Mouse (Mus musculus): Measurements from ENCODE around the gene Gm10521. TPM values are rescaled to one million over a fixed set of nuclear protein-coding genes. Genes with fewer than 3 reads are reported as not detected.

Gene Gm10521
- polyA plus RNA-seq, 1 experiment from 2014 or later: not detected

- 75% methylated on average over 14 of the region's 14 CpGs for WGBS
- no peak overlapping the region for H3K4me3 ChIP-seq (ENCODE audit: low read depth, low read length)
- H3K27me3 ChIP-seq (ENCODE audit: control insufficient read depth, insufficient read depth, low read length): no peaks in the 10 kb centered on the region
- DNase-seq (ENCODE audit: low spot score): no peak
- H3K36me3 ChIP-seq (ENCODE audit: control insufficient read depth, insufficient read depth, low read length): no peaks in the 10 kb centered on the region
- ATAC-seq (ENCODE audit: low FRiP score, low TSS enrichment): no peak
- no peak overlapping the region for H3K4me2 ChIP-seq (replicated peaks; ENCODE audit: low read depth)
- H3K4me1 ChIP-seq (replicated peaks; ENCODE audit: control insufficient read depth, insufficient read depth): no peaks in the 10 kb centered on the region
- no peak overlapping the region for H3K9ac ChIP-seq (ENCODE audit: low read length)
- TF ChIP-seq CTCF (IDR thresholded peaks at IDR 0.05; ENCODE audit: low read depth): no peak
- TF ChIP-seq EP300 (optimal IDR thresholded peaks at IDR 0.05): no peak
- no peaks in the 10 kb centered on the region for H3K9me3 ChIP-seq (ENCODE audit: control insufficient read depth, low read length)
- no peak overlapping the region for H3K27ac ChIP-seq (replicated peaks)
These were observed 43.8 kb downstream of the Gm10521 start for GRCm38 (mm10) chr1:171938952-171939948.

- no peaks in the 10 kb centered on the region for H3K4me1 ChIP-seq (replicated peaks; ENCODE audit: control insufficient read depth, insufficient read depth)
- no peak overlapping the region for H3K4me2 ChIP-seq (replicated peaks; ENCODE audit: low read depth)
- no peaks in the 10 kb centered on the region for H3K36me3 ChIP-seq (ENCODE audit: control insufficient read depth, insufficient read depth, low read length)
- H3K4me3 ChIP-seq (ENCODE audit: low read depth, low read length): no peak overlapping the region
- TF ChIP-seq CTCF (IDR thresholded peaks at IDR 0.05; ENCODE audit: low read depth) (no peak), EP300 (optimal IDR thresholded peaks at IDR 0.05) (no peak)
- ATAC-seq (ENCODE audit: low FRiP score, low TSS enrichment) (no peak), DNase-seq (ENCODE audit: low spot score) (no peak)
- 77% methylated on average over 6 of the region's 6 CpGs for WGBS
- H3K27me3 ChIP-seq (ENCODE audit: control insufficient read depth, insufficient read depth, low read length): no peaks in the 10 kb centered on the region
- H3K9ac ChIP-seq (ENCODE audit: low read length): no peak overlapping the region
- H3K27ac ChIP-seq (replicated peaks): no peak overlapping the region
- H3K9me3 ChIP-seq (ENCODE audit: control insufficient read depth, low read length): no peaks in the 10 kb centered on the region
These were observed 45.2 kb downstream of the Gm10521 start for GRCm38 (mm10) chr1:171940626-171941025.

GRCm38 (mm10) chr1:171946447-171946995 lies 51.1 kb downstream of the Gm10521 start:
- H3K9me3 ChIP-seq (ENCODE audit: control insufficient read depth, low read length): no peaks in the 10 kb centered on the region
- no peaks in the 10 kb centered on the region for H3K27me3 ChIP-seq (ENCODE audit: control insufficient read depth, insufficient read depth, low read length)
- no peak overlapping the region for H3K9ac ChIP-seq (ENCODE audit: low read length)
- H3K27ac ChIP-seq (replicated peaks): no peak overlapping the region
- no peak for TF ChIP-seq CTCF (IDR thresholded peaks at IDR 0.05; ENCODE audit: low read depth)
- TF ChIP-seq EP300 (optimal IDR thresholded peaks at IDR 0.05): no peak
- H3K36me3 ChIP-seq (ENCODE audit: control insufficient read depth, insufficient read depth, low read length): no peaks in the 10 kb centered on the region
- DNase-seq (ENCODE audit: low spot score) (no peak), ATAC-seq (ENCODE audit: low FRiP score, low TSS enrichment) (no peak)
- no peak overlapping the region for H3K4me3 ChIP-seq (ENCODE audit: low read depth, low read length)
- no peaks in the 10 kb centered on the region for H3K4me1 ChIP-seq (replicated peaks; ENCODE audit: control insufficient read depth, insufficient read depth)
- H3K4me2 ChIP-seq (replicated peaks; ENCODE audit: low read depth): no peak overlapping the region
- 66% methylated on average over 6 of the region's 6 CpGs for WGBS

Other genes with a start within 250 kb of the Gm10521 start
- gene Slamf7, start 242.6 kb upstream of the Gm10521 start, polyA plus RNA-seq (2015; fragmentation: Nextera tagmentation; extraction: Ambion mirVana): 0.05 and 0.38 TPM in 2 replicates
- 2.6 and 2.9 TPM in 2 replicates for gene Cd48, start 213.7 kb upstream of the Gm10521 start, polyA plus RNA-seq (2015; fragmentation: Nextera tagmentation; extraction: Ambion mirVana)
- gene Slamf1, start 128.5 kb upstream of the Gm10521 start, polyA plus RNA-seq (2015; fragmentation: Nextera tagmentation; extraction: Ambion mirVana): 0.05 and 0.06 TPM in 2 replicates
- 1.5 and 1.8 TPM in 2 replicates for gene Cd84, start 56.0 kb upstream of the Gm10521 start, polyA plus RNA-seq (2015; fragmentation: Nextera tagmentation; extraction: Ambion mirVana)
- 0.06 and 0.36 TPM in 2 replicates for gene Slamf6, start 21.9 kb downstream of the Gm10521 start, polyA plus RNA-seq (2015; fragmentation: Nextera tagmentation; extraction: Ambion mirVana)
- 5.2 and 5.4 TPM in 2 replicates for gene Vangl2, start 132.8 kb downstream of the Gm10521 start, polyA plus RNA-seq (2015; fragmentation: Nextera tagmentation; extraction: Ambion mirVana)
- gene Nhlh1, start 161.9 kb downstream of the Gm10521 start, polyA plus RNA-seq (2015; fragmentation: Nextera tagmentation; extraction: Ambion mirVana): not detected in 2 replicates
- gene Copa, start 186.9 kb downstream of the Gm10521 start, polyA plus RNA-seq (2015; fragmentation: Nextera tagmentation; extraction: Ambion mirVana): 89.6 and 90.8 TPM in 2 replicates
- 79.3 and 84.2 TPM in 2 replicates for gene Ncstn, start 187.1 kb downstream of the Gm10521 start, polyA plus RNA-seq (2015; fragmentation: Nextera tagmentation; extraction: Ambion mirVana)
- gene Pex19, start 231.1 kb downstream of the Gm10521 start, polyA plus RNA-seq (2015; fragmentation: Nextera tagmentation; extraction: Ambion mirVana): 82.9 and 92.0 TPM in 2 replicates

Data from stomach, postnatal 0 days (tissue).